27 mouse cellular contexts compared by ENCODE assay signal in genomic region chr1:170608461-170609071, GRCm38 (mm10). TPM values are rescaled to one million over a fixed set of nuclear protein-coding genes. Genes with fewer than 3 reads are reported as not detected.
DNase-seq lines count a peak whose midpoint lies in the region; ATAC-seq and TF ChIP-seq lines count a peak whose summit lies in the region.
"Had no signal": no experiment of that assay in that cellular context is flagged by ENCODE, and none has a peak within 500 bp of the region (broad histone marks: within the 10 kb centered on the region; RNA-seq: fewer than 3 reads in every experiment).

No protein-coding gene starts in this region.

- no peaks in the 10 kb centered on the region for H3K27me3 ChIP-seq in MEL (ENCODE audit: control insufficient read depth in 1 of 2, insufficient read depth in 2 of 2, low read length in 2 of 2)
- no peaks in the 10 kb centered on the region for H3K27me3 ChIP-seq in liver, embryonic 11.5 days (replicated peaks; ENCODE audit: control insufficient read depth, insufficient read depth, low read length)
- no peaks in the 10 kb centered on the region for H3K27me3 ChIP-seq in liver, embryonic 16.5 days (ENCODE audit: control insufficient read depth, insufficient read depth, low read depth, low read length)
- H3K27me3 ChIP-seq: CH12.LX; embryonic facial prominence, embryonic 15.5 days; forebrain, embryonic 12.5 days; heart, embryonic 12.5 days; kidney, embryonic 15.5 days; midbrain, embryonic 15.5 days; neural tube, embryonic 15.5 days had no signal

- TF ChIP-seq CTCF in MEL (IDR thresholded peaks at IDR 0.05 in 2 of 3, conservative IDR thresholded peaks at IDR 0.05 in 1 of 3; ENCODE audit: control insufficient read depth in 1 of 3, insufficient read depth in 1 of 3, low read depth in 2 of 3, low read length in 3 of 3, poor library complexity in 1 of 3, severe bottlenecking in 1 of 3) = no peak

- peaks cover 15 to 28% of the 10 kb centered on the region in 2 experiments for H3K4me1 ChIP-seq in MEL (ENCODE audit: control insufficient read depth in 1 of 2, insufficient read depth in 2 of 2, low read length in 2 of 2)
- H3K4me1 ChIP-seq in liver, embryonic 11.5 days (replicated peaks; ENCODE audit: control insufficient read depth, insufficient read depth, low read length) = peaks cover 13% of the 10 kb centered on the region
- H3K4me1 ChIP-seq in liver, embryonic 16.5 days (ENCODE audit: control insufficient read depth, low read depth, low read length) = peaks cover 35% of the 10 kb centered on the region
- H3K4me1 ChIP-seq: embryonic facial prominence, embryonic 15.5 days; kidney, embryonic 15.5 days; midbrain, embryonic 15.5 days; neural tube, embryonic 15.5 days had no signal

- no peak for TF ChIP-seq RAD21 in MEL (IDR thresholded peaks at IDR 0.05; ENCODE audit: low read depth, low read length)

- no peak overlapping the region for H3K4me2 ChIP-seq in liver, embryonic 11.5 days
- H3K4me2 ChIP-seq in liver, embryonic 16.5 days (ENCODE audit: low read depth, low read length) = no peak overlapping the region
- H3K4me2 ChIP-seq: embryonic facial prominence, embryonic 15.5 days; forebrain, embryonic 12.5 days; heart, embryonic 12.5 days; hindbrain, embryonic 14.5 days; kidney, embryonic 15.5 days; midbrain, embryonic 15.5 days; neural tube, embryonic 15.5 days had no signal

- H3K79me2 ChIP-seq in MEL (ENCODE audit: control insufficient read depth, insufficient read depth, low read length, poor library complexity) = no peaks in the 10 kb centered on the region

- H3K9ac ChIP-seq in MEL (ENCODE audit: control insufficient read depth, low read depth, low read length, poor library complexity, severe bottlenecking) = no peak overlapping the region; the same call in 1 of the 2 replicates
- no peak overlapping the region for H3K9ac ChIP-seq in liver, embryonic 11.5 days (ENCODE audit: low read depth, low read length)
- no peak overlapping the region for H3K9ac ChIP-seq in liver, embryonic 16.5 days (ENCODE audit: low read depth, low read length)
- H3K9ac ChIP-seq: embryonic facial prominence, embryonic 15.5 days; forebrain, embryonic 12.5 days; heart, embryonic 12.5 days; hindbrain, embryonic 14.5 days; kidney, embryonic 15.5 days; midbrain, embryonic 15.5 days; neural tube, embryonic 15.5 days had no signal

- peaks cover 0 to 34% of the 10 kb centered on the region in 2 experiments; a peak in 2 of 4 replicates for H3K36me3 ChIP-seq in MEL (ENCODE audit: control insufficient read depth in 1 of 2, insufficient read depth in 2 of 2, low read length in 2 of 2)
- no peaks in the 10 kb centered on the region for H3K36me3 ChIP-seq in liver, embryonic 11.5 days (ENCODE audit: control insufficient read depth, insufficient read depth, low read length)
- H3K36me3 ChIP-seq in liver, embryonic 16.5 days (ENCODE audit: control insufficient read depth, insufficient read depth) = no peaks in the 10 kb centered on the region
- H3K36me3 ChIP-seq: embryonic facial prominence, embryonic 10.5 days; embryonic facial prominence, embryonic 15.5 days; forebrain, embryonic 12.5 days; heart, embryonic 12.5 days; kidney, embryonic 15.5 days; midbrain, embryonic 15.5 days; neural tube, embryonic 15.5 days had no signal

- peak overlapping the region; percentile 89 for H3K27ac ChIP-seq in MEL (ENCODE audit: control insufficient read depth, low read depth, low read length)
- H3K27ac ChIP-seq in liver, embryonic 11.5 days (ENCODE audit: low read depth, low read length) = 0 out of 2 replicates have a peak overlapping the region, but pooled peaks have one; percentile 19
- H3K27ac ChIP-seq in liver, embryonic 16.5 days (ENCODE audit: low read length) = peak overlapping the region; percentile 55; the same call in 1 of the 2 replicates
- H3K27ac ChIP-seq: embryonic facial prominence, embryonic 10.5 days; embryonic facial prominence, embryonic 15.5 days; forebrain, embryonic 12.5 days; heart, adult 2 months; hindbrain, embryonic 14.5 days; kidney, embryonic 15.5 days; layer of hippocampus, adult 2 months; midbrain, embryonic 15.5 days; neural tube, embryonic 15.5 days had no signal

- TF ChIP-seq EP300 in MEL (IDR thresholded peaks at IDR 0.05; ENCODE audit: low read depth in 1 of 2, low read length in 2 of 2) = peak; percentile 65 to 67; a peak in 3 of 4 replicates

- no peak overlapping the region for H3K4me3 ChIP-seq in MEL (ENCODE audit: control insufficient read depth in 1 of 2, insufficient read depth in 1 of 2, low read depth in 2 of 2, low read length in 2 of 2)
- no peak overlapping the region for H3K4me3 ChIP-seq in liver, embryonic 11.5 days (ENCODE audit: low read depth, low read length)
- H3K4me3 ChIP-seq in liver, embryonic 16.5 days (ENCODE audit: low read depth, low read length) = no peak overlapping the region
- H3K4me3 ChIP-seq: embryonic facial prominence, embryonic 10.5 days; embryonic facial prominence, embryonic 15.5 days; forebrain, embryonic 12.5 days; heart, adult 2 months; heart, embryonic 12.5 days; kidney, embryonic 15.5 days; layer of hippocampus, adult 2 months; midbrain, embryonic 15.5 days; neural tube, embryonic 15.5 days had no signal

- no peaks in the 10 kb centered on the region for H3K9me3 ChIP-seq in MEL (replicated peaks; ENCODE audit: insufficient read depth, low read length)
- H3K9me3 ChIP-seq in liver, embryonic 11.5 days (ENCODE audit: control insufficient read depth, low read length) = no peaks in the 10 kb centered on the region
- H3K9me3 ChIP-seq in liver, embryonic 16.5 days (replicated peaks; ENCODE audit: control insufficient read depth, low read length) = no peaks in the 10 kb centered on the region
- H3K9me3 ChIP-seq: embryonic facial prominence, embryonic 10.5 days; embryonic facial prominence, embryonic 15.5 days; forebrain, embryonic 12.5 days; heart, embryonic 12.5 days; kidney, embryonic 15.5 days; midbrain, embryonic 15.5 days; neural tube, embryonic 15.5 days had no signal

- 78% methylated on average over 3 of the region's 3 CpGs for WGBS in liver, embryonic 11.5 days
- WGBS in liver, embryonic 16.5 days (ENCODE audit: insufficient replicate concordance) = 61% methylated on average over 3 of the region's 3 CpGs

- DNase-seq in 416B (ENCODE audit: low read depth) = peak; percentile 29
- DNase-seq in MEL (ENCODE audit: low read depth, low spot score) = peak; percentile 73
- no peak for DNase-seq in liver, embryonic 11.5 days (ENCODE audit: low spot score)
- no peak for DNase-seq in adrenal gland, adult 18-20 months (ENCODE audit: low spot score in 2 of 2)
- DNase-seq in gastrocnemius, adult 8-10 months (ENCODE audit: low spot score in 2 of 2) = no peak
- no peak for DNase-seq in cerebellum, adult 9-10 months
- DNase-seq: adrenal gland, postnatal 25 days; cerebellum, adult 11-12 months; cerebellum, postnatal 10 days; gastrocnemius, postnatal 25 days; heart, adult 2 months; kidney, adult 11 months; kidney, postnatal 36 days; lung, postnatal 4 days; right cerebral cortex, postnatal 25 days; thymus, postnatal 14 days had no signal

- ATAC-seq in liver, embryonic 11.5 days (replicated peaks; ENCODE audit: low FRiP score) = no peak
- no peak for ATAC-seq in liver, embryonic 16.5 days (ENCODE audit: low read depth)
- ATAC-seq: midbrain, embryonic 15.5 days had no signal

- no peak for TF ChIP-seq POLR2A in MEL (IDR thresholded peaks at IDR 0.05; ENCODE audit: control insufficient read depth in 1 of 2, insufficient read depth in 1 of 2, low read depth in 1 of 2, low read length in 2 of 2, poor library complexity in 1 of 2)

TF ChIP-seq in MEL, 35 proteins besides CTCF, POLR2A, EP300 and RAD21:
- TF ChIP-seq TBP (IDR thresholded peaks at IDR 0.05; ENCODE audit: low read depth, low read length) (0 out of 2 replicates have a peak, but pooled peaks have one; percentile 12), MEF2A (IDR thresholded peaks at IDR 0.05; ENCODE audit: extremely low read depth, insufficient replicate concordance, low read depth, low read length, poor library complexity, severe bottlenecking) (no peak), GATA1 (IDR thresholded peaks at IDR 0.05; ENCODE audit: low read depth, low read length) (0 out of 2 replicates have a peak, but pooled peaks have one; percentile 44), TCF12 (IDR thresholded peaks at IDR 0.05; ENCODE audit: low read depth, low read length) (peak; percentile 38; the same call in 1 of the 2 replicates), ZC3H11A (IDR thresholded peaks at IDR 0.05; ENCODE audit: low read depth, low read length) (0 out of 2 replicates have a peak, but pooled peaks have one; percentile 4), ELF1 (IDR thresholded peaks at IDR 0.05; ENCODE audit: low read depth, low read length) (no peak; the same call in 1 of the 2 replicates), BHLHE40 (IDR thresholded peaks at IDR 0.05; ENCODE audit: borderline replicate concordance, low read depth, low read length) (no peak), MYB (IDR thresholded peaks at IDR 0.05; ENCODE audit: low read depth, low read length) (peak; percentile 63), ZNF384 (IDR thresholded peaks at IDR 0.05; ENCODE audit: low read depth, low read length) (0 out of 2 replicates have a peak, but pooled peaks have one; percentile 39), USF1 (IDR thresholded peaks at IDR 0.05; ENCODE audit: low read depth, low read length) (no peak), MAX (IDR thresholded peaks at IDR 0.05; ENCODE audit: low read length) (peak; percentile 63; the same call in 1 of the 2 replicates), JUND (IDR thresholded peaks at IDR 0.05; ENCODE audit: low read depth, low read length) (no peak), ETS1 (IDR thresholded peaks at IDR 0.05; ENCODE audit: low read depth, low read length) (peak; percentile 80), RCOR1 (IDR thresholded peaks at IDR 0.05; ENCODE audit: low read depth, low read length) (peak; percentile 33; the same call in 1 of the 2 replicates)
TF ChIP-seq in MEL: peak in this region for 9.

RNA-seq across cellular contexts. Expression of gene Nos1ap, which starts 18.9 kb away (rescaled TPM):
- total RNA-seq in MEL (2012; rRNA removed) = 0.56 and 0.62 TPM in 2 replicates
- 1 to 10 TPM in 1 of 2 experiments, not detected in 1; 2.4 TPM for polyA plus RNA-seq in MEL (2012; ENCODE audit: insufficient read depth in 1 of 2, insufficient read length in 2 of 2, low read depth in 1 of 2, low replicate concordance in 2 of 2, missing spikeins in 1 of 2)
- polyA plus RNA-seq in liver, embryonic 11.5 days (2014; fragmentation: Nextera tagmentation; extraction: Ambion mirVana) = 8.6 and 8.8 TPM in 2 replicates
- polyA plus RNA-seq in liver, embryonic 16.5 days (2015; fragmentation: Nextera tagmentation; extraction: Ambion mirVana) = 5.2 and 6.3 TPM in 2 replicates
- total RNA-seq in adrenal gland, adult 18-20 months (2021) = 10 to 100 TPM; 15.7 to 19.7 TPM
- total RNA-seq in gastrocnemius, adult 8-10 months (2022) = 1 to 10 TPM in 1 of 4 experiments, under 1 TPM in 3; 0.35 to 1.0 (median 0.60) TPM
- total RNA-seq: CH12.LX had no signal

RNA-seq across cellular contexts. Expression of gene Olfml2b, which starts 35.8 kb away (rescaled TPM):
- total RNA-seq in MEL (2012; rRNA removed) = not detected in 2 replicates
- polyA plus RNA-seq in MEL (2012; ENCODE audit: insufficient read depth in 1 of 2, insufficient read length in 2 of 2, low read depth in 1 of 2, low replicate concordance in 2 of 2, missing spikeins in 1 of 2) = not detected
- polyA plus RNA-seq in liver, embryonic 11.5 days (2014; fragmentation: Nextera tagmentation; extraction: Ambion mirVana) = 5.5 and 5.7 TPM in 2 replicates
- polyA plus RNA-seq in liver, embryonic 16.5 days (2015; fragmentation: Nextera tagmentation; extraction: Ambion mirVana) = 3.3 and 3.4 TPM in 2 replicates
- total RNA-seq in adrenal gland, adult 18-20 months (2021) = 1 to 10 TPM; 5.1 to 5.2 TPM
- 1 to 10 TPM; 1.5 to 3.4 (median 2.0) TPM for total RNA-seq in gastrocnemius, adult 8-10 months (2022)

Comparison
In these comparisons a context has a peak if more than half of its experiments do, and no peak if none do; other contexts are left out.
1. DNase-seq: peak in 416B (single experiment) and MEL (single experiment); none in liver, embryonic 11.5 days (single experiment), adrenal gland, adult 18-20 months (0 of 2), gastrocnemius, adult 8-10 months (0 of 2) and cerebellum, adult 9-10 months (single experiment).
2. H3K27ac ChIP-seq: peak in every context shown above with its lines; median percentile 89 in MEL; 55 in liver, embryonic 16.5 days; 19 in liver, embryonic 11.5 days.
3. RNA of gene Nos1ap, which starts 18.9 kb away (total RNA-seq): 15.7 to 19.7 TPM in adrenal gland, adult 18-20 months; 0.35 to 1.0 TPM in gastrocnemius, adult 8-10 months and 0.56 to 0.62 TPM in MEL; every median in the first group is over 4 times any median in the second.